Comparison of ENCODE assay signal across 8 mouse cellular contexts in the genomic region with DNA sequence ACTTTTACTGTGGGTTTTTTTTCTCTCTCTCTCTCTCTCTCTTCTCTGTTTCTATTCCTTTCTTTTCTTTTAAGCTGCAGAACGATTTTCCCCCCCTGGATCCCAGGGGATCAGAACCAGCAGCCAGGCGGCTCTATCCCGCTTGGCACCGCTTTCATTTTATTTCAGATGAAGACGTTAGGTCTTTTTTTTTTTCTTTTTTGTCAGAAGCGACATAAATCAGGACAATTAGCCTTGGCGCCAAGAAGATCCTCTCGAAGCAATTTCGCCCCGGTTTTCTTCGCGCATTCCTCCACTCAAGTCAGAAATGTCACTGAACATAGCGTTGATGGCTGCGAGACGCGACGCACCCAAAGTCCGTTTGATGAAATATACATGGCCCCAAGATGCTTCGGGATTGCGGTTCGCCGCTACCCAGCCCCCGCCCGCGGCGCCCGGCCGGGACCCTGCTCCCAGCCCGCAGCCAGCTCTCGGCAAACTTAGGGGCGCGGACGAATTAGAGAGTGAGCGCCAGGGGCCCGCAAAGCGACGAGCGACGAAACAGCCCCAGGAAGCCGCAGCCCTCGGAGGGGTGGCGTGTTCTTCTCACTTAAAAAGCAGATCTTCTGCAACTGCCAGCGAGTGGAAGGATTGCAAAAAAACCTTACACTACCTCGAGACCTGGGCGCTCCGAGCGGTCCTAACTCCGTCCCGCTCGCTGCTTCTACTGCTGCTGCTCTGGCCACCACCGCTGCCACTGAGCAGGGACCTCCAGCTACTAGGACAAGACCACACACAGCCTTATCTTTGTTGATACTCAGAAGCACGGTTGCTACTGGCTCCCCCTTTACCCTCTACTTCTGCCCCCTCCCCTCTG. TPM values are rescaled to one million over a fixed set of nuclear protein-coding genes. Genes with fewer than 3 reads are reported as not detected.
DNase-seq lines count a peak whose midpoint lies in the region; ATAC-seq and TF ChIP-seq lines count a peak whose summit lies in the region.

A gene (minus strand): TSS at position 806 of the 856 bp plus-strand sequence.

- ATAC-seq in cerebellum, adult (ENCODE audit: insufficient number of reproducible peaks, low FRiP score, low TSS enrichment): 0 out of 2 replicates have a peak, but pooled peaks have one; percentile 38
- ATAC-seq in forebrain, embryonic 14.5 days: peak; percentile 54
- peak; percentile 50; the same call in 1 of the 2 replicates for ATAC-seq in intestine, embryonic 15.5 days
- ATAC-seq in liver, embryonic 12.5 days: no peak; the same call in 1 of the 2 replicates
- ATAC-seq in CD4-positive, CD25-positive, alpha-beta regulatory T cell, adult 4 months: no peak

- H3K4me2 ChIP-seq in forebrain, embryonic 14.5 days (ENCODE audit: low read length): peak within 1 kb of the TSS; percentile 99
- H3K4me2 ChIP-seq in intestine, embryonic 15.5 days (replicated peaks): peak within 1 kb of the TSS; percentile 100
- H3K4me2 ChIP-seq in liver, embryonic 12.5 days: peak within 1 kb of the TSS; percentile 72

- no peak for DNase-seq in lung, adult 2 months
- DNase-seq in lung, postnatal 14 days: no peak
- peak; percentile 58 for DNase-seq in forebrain, embryonic 14.5 days (ENCODE audit: low spot score)
- peak; percentile 71 for DNase-seq in retina, embryonic 14.5 days (ENCODE audit: low spot score)

- peak within 1 kb of the TSS; percentile 58 for H3K27ac ChIP-seq in forebrain, embryonic 14.5 days (ENCODE audit: low read depth, low read length)
- no peak within 1 kb of the TSS for H3K27ac ChIP-seq in intestine, embryonic 15.5 days
- no peak within 1 kb of the TSS for H3K27ac ChIP-seq in liver, embryonic 12.5 days

- WGBS in lung, adult 2 months: 1% methylated on average over 52 of the region's 52 CpGs
- WGBS in forebrain, embryonic 14.5 days: under 1% methylated on average over 52 of the region's 52 CpGs
- WGBS in intestine, embryonic 15.5 days: under 1% methylated on average over 52 of the region's 52 CpGs
- WGBS in liver, embryonic 12.5 days (ENCODE audit: insufficient replicate concordance): under 1% methylated on average over 52 of the region's 52 CpGs

- H3K9me3 ChIP-seq in forebrain, embryonic 14.5 days (replicated peaks; ENCODE audit: control insufficient read depth, low read length): no peaks in the 10 kb centered on the region
- no peaks in the 10 kb centered on the region for H3K9me3 ChIP-seq in intestine, embryonic 15.5 days
- H3K9me3 ChIP-seq in liver, embryonic 12.5 days (replicated peaks): no peaks in the 10 kb centered on the region

- H3K36me3 ChIP-seq in forebrain, embryonic 14.5 days (ENCODE audit: control insufficient read depth, insufficient read depth, low read length): no peaks in the 10 kb centered on the region
- no peaks in the 10 kb centered on the region for H3K36me3 ChIP-seq in intestine, embryonic 15.5 days
- no peaks in the 10 kb centered on the region for H3K36me3 ChIP-seq in liver, embryonic 12.5 days

- no peak for TF ChIP-seq POLR2A in lung, adult 2 months (IDR thresholded peaks at IDR 0.05; ENCODE audit: borderline replicate concordance, extremely low read depth, low read depth, low read length)

- H3K27me3 ChIP-seq in forebrain, embryonic 14.5 days (replicated peaks; ENCODE audit: control insufficient read depth, insufficient read depth, low read length): no peaks in the 10 kb centered on the region; the same call in 1 of the 2 replicates
- peaks cover 20% of the 10 kb centered on the region for H3K27me3 ChIP-seq in intestine, embryonic 15.5 days (replicated peaks)
- peaks cover 53% of the 10 kb centered on the region for H3K27me3 ChIP-seq in liver, embryonic 12.5 days (replicated peaks)

- no peak for TF ChIP-seq CTCF in lung, adult 2 months (IDR thresholded peaks at IDR 0.05; ENCODE audit: insufficient read depth, low read length)

- H3K4me1 ChIP-seq in lung, adult 2 months (ENCODE audit: control insufficient read depth, insufficient read depth, low read length): peaks cover 3% of the 10 kb centered on the region
- H3K4me1 ChIP-seq in forebrain, embryonic 14.5 days (ENCODE audit: control insufficient read depth, insufficient read depth, low read length): 0 out of 2 replicates have a peak, but pooled peaks cover 3% of the 10 kb centered on the region
- no peaks in the 10 kb centered on the region for H3K4me1 ChIP-seq in intestine, embryonic 15.5 days (replicated peaks)
- 0 out of 2 replicates have a peak, but pooled peaks cover 4% of the 10 kb centered on the region for H3K4me1 ChIP-seq in liver, embryonic 12.5 days

- peak within 1 kb of the TSS; percentile 45 for H3K4me3 ChIP-seq in lung, adult 2 months (replicated peaks; ENCODE audit: extremely low read depth, low read depth, low read length)
- H3K4me3 ChIP-seq in forebrain, embryonic 14.5 days (ENCODE audit: low read depth, low read length): peak within 1 kb of the TSS; percentile 67
- H3K4me3 ChIP-seq in intestine, embryonic 15.5 days (replicated peaks): peak within 1 kb of the TSS; percentile 62
- peak within 1 kb of the TSS; percentile 51 for H3K4me3 ChIP-seq in liver, embryonic 12.5 days

- peak within 1 kb of the TSS; percentile 74 for H3K9ac ChIP-seq in forebrain, embryonic 14.5 days (ENCODE audit: low read length)
- peak within 1 kb of the TSS; percentile 56 for H3K9ac ChIP-seq in intestine, embryonic 15.5 days
- no peak within 1 kb of the TSS for H3K9ac ChIP-seq in liver, embryonic 12.5 days

RNA-seq across cellular contexts. Expression of the gene that starts here (rescaled TPM):
- polyA plus RNA-seq in lung, adult 2 months (2012; rRNA removed): 0.02 and 0.58 TPM in 2 replicates
- 12.2 and 17.4 TPM in 2 replicates for polyA plus RNA-seq in forebrain, embryonic 14.5 days (2014; fragmentation: Nextera tagmentation; extraction: Ambion mirVana)
- polyA plus RNA-seq in intestine, embryonic 15.5 days (2015; fragmentation: Nextera tagmentation; extraction: Ambion mirVana): 1.4 and 2.2 TPM in 2 replicates
- 0.20 and 0.61 TPM in 2 replicates for polyA plus RNA-seq in liver, embryonic 12.5 days (2016; fragmentation: Nextera tagmentation; extraction: Ambion mirVana)
- not detected for polyA plus RNA-seq in CD4-positive, CD25-positive, alpha-beta regulatory T cell, adult 4 months (2017; shearing (Covaris generic))

Comparison
In these comparisons a context has a peak if more than half of its experiments do, and no peak if none do; other contexts are left out.
1. DNase-seq: peak in forebrain, embryonic 14.5 days (single experiment) and retina, embryonic 14.5 days (single experiment); none in lung, adult 2 months (single experiment) and lung, postnatal 14 days (single experiment).
2. ATAC-seq: peak in cerebellum, adult (single experiment), forebrain, embryonic 14.5 days (single experiment) and intestine, embryonic 15.5 days (single experiment); none in liver, embryonic 12.5 days (single experiment) and CD4-positive, CD25-positive, alpha-beta regulatory T cell, adult 4 months (single experiment).
3. Peak in every context shown above with its lines, with median percentiles within 50 percentile points of each other: H3K4me3 ChIP-seq and H3K4me2 ChIP-seq.